Mouse (Mus musculus) heart, embryonic 16.5 days (tissue): ENCODE results near the gene Actrt3. TPM values are rescaled to one million over a fixed set of nuclear protein-coding genes. Genes with fewer than 3 reads are reported as not detected.

Source experiments
- ATAC-seq: fragments of 200-750 bp; cut with Nextera tagmentation; replicated peaks from 2 replicates; pipeline ENCODE4 v1.8.0; 2017; ENCODE audit warnings: moderate number of reproducible peaks; ENCODE audit not compliant: insufficient read depth, low FRiP score; ENCODE audit errors: extremely low read depth
- H3K27ac ChIP-seq: fragments of 300-500 bp; sonication (generic); 2 replicates; pipeline ENCODE4 v1.5.1; 2014; ENCODE audit warnings: mild to moderate bottlenecking, low read length, control low read depth, moderate library complexity
- H3K27me3 ChIP-seq: fragments of 300-500 bp; sonication (generic); 2 replicates; pipeline ENCODE4 v1.6.1; 2014; ENCODE audit warnings: low read length, mixed read lengths; ENCODE audit not compliant: control insufficient read depth, insufficient read depth
- H3K36me3 ChIP-seq: fragments of 300-500 bp; sonication (generic); 2 replicates; pipeline ENCODE4 v1.6.1; 2014; ENCODE audit not compliant: control insufficient read depth, insufficient read depth
- H3K4me1 ChIP-seq: fragments of 300-500 bp; sonication (generic); 2 replicates; pipeline ENCODE4 v1.6.1; 2014; ENCODE audit warnings: low read length, mixed read lengths; ENCODE audit not compliant: control insufficient read depth, insufficient read depth
- H3K4me2 ChIP-seq: fragments of 300-500 bp; sonication (generic); 2 replicates; pipeline ENCODE4 v1.6.1; 2014; ENCODE audit warnings: low read depth, mild to moderate bottlenecking, control low read depth, low read length
- H3K4me3 ChIP-seq: fragments of 300-500 bp; sonication (generic); 2 replicates; pipeline ENCODE4 v1.5.1; 2014; ENCODE audit warnings: mild to moderate bottlenecking, control low read depth, low read length
- H3K9ac ChIP-seq: fragments of 300-500 bp; sonication (generic); 2 replicates; pipeline ENCODE4 v1.6.1; 2014; ENCODE audit warnings: low read length, control low read depth
- H3K9me3 ChIP-seq: fragments of 300-500 bp; sonication (generic); replicated peaks from 2 replicates; pipeline ENCODE4 v1.6.1; 2016; ENCODE audit warnings: low read length; ENCODE audit not compliant: control insufficient read depth
- WGBS: fragments of 180-500 bp; shearing (Covaris S2); extraction: QIAGEN DNeasy Blood & Tissue Kit; methylation state at CpG from one replicate; pipeline ENCODE4 v1.1.7; 2014; 5-methylcytosine and 5-hydroxymethylcytosine counted together
- polyA plus RNA-seq: library from polyadenylated mRNA; unstranded; fragments of >200 nt; fragmentation: Nextera tagmentation; extraction: Ambion mirVana; gene quantifications from 2 replicates; pipeline ENCODE4 v1.2.1, GENCODE M21; 2015

The Actrt3 gene
- polyA plus RNA-seq, 1 experiment from 2014 or later, result not detected

- Histone ChIP-seq H3K36me3 (peaks cover 63% of the 10 kb centered on the region), H3K4me3 (no peak overlapping the region), H3K9me3 (no peaks in the 10 kb centered on the region), H3K27ac (no peak overlapping the region), H3K4me2 (no peak overlapping the region), H3K4me1 (no peaks in the 10 kb centered on the region), H3K27me3 (no peaks in the 10 kb centered on the region), H3K9ac (no peak overlapping the region)
- ATAC-seq, result no peak
- WGBS, result 87% methylated on average over 3 of the region's 3 CpGs
Measured at GRCm38 (mm10) chr3:30608999-30609398, 9.3 kb upstream of the Actrt3 start.

DNA sequence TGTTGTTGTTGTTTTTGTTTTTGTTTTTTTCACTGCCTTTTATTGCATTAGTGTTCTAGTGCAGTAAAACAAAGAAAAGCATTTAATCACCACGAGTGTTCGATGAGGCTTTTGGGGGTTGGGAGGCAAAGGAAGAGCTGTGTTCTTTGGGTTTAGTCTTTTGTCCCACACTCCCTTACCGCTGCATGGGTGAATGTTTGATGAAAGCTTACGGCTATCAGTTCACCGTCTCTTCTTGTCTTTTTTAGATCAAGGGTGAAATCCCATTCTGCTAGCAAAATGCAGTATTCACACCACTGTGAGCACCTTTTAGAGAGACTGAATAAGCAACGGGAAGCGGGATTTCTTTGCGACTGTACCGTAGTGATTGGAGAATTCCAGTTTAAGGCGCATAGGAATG is 3.5 kb upstream of the Actrt3 start:
- Histone ChIP-seq H3K4me1 (peaks cover 21% of the 10 kb centered on the region), H3K9me3 (no peaks in the 10 kb centered on the region), H3K27ac (no peak overlapping the region), H3K9ac (peak overlapping the region; percentile 98), H3K4me2 (peak overlapping the region; percentile 82), H3K36me3 (peaks cover 24% of the 10 kb centered on the region), H3K4me3 (peak overlapping the region; percentile 99), H3K27me3 (no peaks in the 10 kb centered on the region)
- WGBS, result 41% methylated on average over 10 of the region's 10 CpGs
- ATAC-seq, result no peak

DNA sequence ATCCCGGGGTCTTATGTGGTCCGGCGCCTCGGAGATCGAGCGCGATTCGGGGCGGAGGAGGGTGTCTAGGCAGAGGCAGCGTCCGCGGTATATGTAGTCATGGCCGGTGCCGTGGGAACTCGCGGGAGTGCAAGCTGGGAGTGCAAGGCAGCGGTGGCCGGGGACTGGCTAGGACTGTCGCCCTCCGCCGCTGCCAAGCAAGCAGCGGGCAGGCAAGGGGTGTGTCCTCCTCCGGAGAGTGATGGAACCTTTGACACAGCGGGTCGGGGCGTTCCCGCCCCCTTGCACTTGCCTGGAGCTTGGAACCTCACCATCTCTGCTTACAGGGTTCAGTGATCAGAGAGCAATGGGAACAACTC is 3.0 kb upstream of the Actrt3 start:
- peaks cover 19% of the 10 kb centered on the region for H3K36me3 ChIP-seq
- ATAC-seq, result peak; percentile 28
- H3K4me1 ChIP-seq, result peaks cover 21% of the 10 kb centered on the region
- H3K27ac ChIP-seq, result peak overlapping the region; percentile 96
- H3K9me3 ChIP-seq, result no peaks in the 10 kb centered on the region
- H3K9ac ChIP-seq, result peak overlapping the region; percentile 98
- H3K4me2 ChIP-seq, result peak overlapping the region; percentile 82
- H3K4me3 ChIP-seq, result peak overlapping the region; percentile 99
- under 1% methylated on average over 27 of the region's 27 CpGs for WGBS
- no peaks in the 10 kb centered on the region for H3K27me3 ChIP-seq

DNA sequence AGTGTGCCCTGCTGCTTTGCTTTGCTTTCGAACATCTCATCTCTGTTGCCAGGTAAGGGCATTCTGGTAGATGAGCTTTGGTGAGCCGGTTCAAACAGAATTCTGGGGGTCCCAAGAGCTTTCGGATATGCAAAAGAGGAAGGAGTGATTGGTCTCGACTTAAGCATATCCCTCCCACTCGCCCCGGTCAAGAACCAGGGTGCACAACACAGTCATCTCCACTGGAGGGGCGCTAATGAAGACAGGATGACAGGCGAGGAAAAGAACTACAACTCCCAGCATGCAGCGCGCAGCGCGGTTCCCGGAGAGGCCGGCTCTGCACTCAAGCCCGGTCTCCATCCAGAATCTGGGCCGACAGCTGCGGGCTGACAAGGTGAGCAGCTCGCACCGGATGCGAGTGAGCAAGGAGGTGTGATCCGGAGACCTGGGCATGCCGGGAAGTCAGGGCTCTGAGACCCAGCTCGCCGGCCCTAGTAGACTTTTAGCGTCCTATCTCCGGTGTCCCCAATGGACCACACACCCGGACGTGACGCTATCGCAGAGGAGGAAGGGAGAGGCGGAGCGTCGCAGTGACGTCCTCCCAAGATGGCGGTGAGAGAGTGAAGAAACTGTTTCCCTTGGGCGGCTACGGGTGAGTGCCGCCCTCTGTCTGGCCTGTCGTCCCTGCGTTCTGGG is 2.5 kb upstream of the Actrt3 start, which contains the start of gene Mynn:
TSS of gene Mynn (plus strand) at position 1 of the 675 bp plus-strand sequence.
- Histone ChIP-seq H3K27ac (peak within 1 kb of the TSS; percentile 96), H3K4me1 (peaks cover 21% of the 10 kb centered on the region), H3K9me3 (no peaks in the 10 kb centered on the region), H3K4me3 (peak within 1 kb of the TSS; percentile 99), H3K9ac (peak within 1 kb of the TSS; percentile 98), H3K27me3 (no peaks in the 10 kb centered on the region), H3K36me3 (peaks cover 14% of the 10 kb centered on the region), H3K4me2 (peak within 1 kb of the TSS; percentile 88)
- peak; percentile 92 for ATAC-seq
- WGBS, result under 1% methylated on average over 40 of the region's 40 CpGs

GRCm38 (mm10) chr3:30601610-30602064 is 1.9 kb upstream of the Actrt3 start:
- H3K4me2 ChIP-seq, result peak overlapping the region; percentile 88
- under 1% methylated on average over 13 of the region's 13 CpGs for WGBS
- H3K27me3 ChIP-seq, result no peaks in the 10 kb centered on the region
- H3K36me3 ChIP-seq, result peaks cover 11% of the 10 kb centered on the region
- H3K4me3 ChIP-seq, result peak overlapping the region; percentile 99
- H3K9ac ChIP-seq, result peak overlapping the region; percentile 98
- H3K4me1 ChIP-seq, result peaks cover 21% of the 10 kb centered on the region
- no peaks in the 10 kb centered on the region for H3K9me3 ChIP-seq
- no peak for ATAC-seq
- H3K27ac ChIP-seq, result peak overlapping the region; percentile 96

DNA sequence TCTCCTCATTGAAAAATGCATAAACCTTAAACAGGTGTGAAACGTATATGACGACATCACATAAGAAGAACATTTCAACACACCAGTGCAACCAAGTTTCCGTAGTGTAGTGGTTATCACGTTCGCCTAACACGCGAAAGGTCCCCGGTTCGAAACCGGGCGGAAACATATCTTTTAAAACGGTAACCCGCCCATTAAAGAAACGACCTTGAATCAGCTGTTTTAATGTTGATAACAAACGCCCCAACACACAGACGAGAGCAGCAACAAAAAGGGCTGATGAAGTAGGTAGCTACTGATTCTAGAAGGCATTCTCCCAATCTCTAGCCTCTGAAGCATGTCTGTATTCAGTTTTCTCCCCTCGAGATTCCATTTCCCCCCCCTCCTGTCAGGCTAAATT is 1.4 kb upstream of the Actrt3 start:
- Histone ChIP-seq H3K4me1 (peaks cover 21% of the 10 kb centered on the region), H3K9ac (peak overlapping the region; percentile 62), H3K36me3 (peaks cover 8% of the 10 kb centered on the region), H3K4me2 (peak overlapping the region; percentile 88), H3K27me3 (no peaks in the 10 kb centered on the region), H3K27ac (peak overlapping the region; percentile 88), H3K9me3 (no peaks in the 10 kb centered on the region), H3K4me3 (peak overlapping the region; percentile 72)
- ATAC-seq, result peak; percentile 40
- WGBS, result under 1% methylated on average over 17 of the region's 17 CpGs

DNA sequence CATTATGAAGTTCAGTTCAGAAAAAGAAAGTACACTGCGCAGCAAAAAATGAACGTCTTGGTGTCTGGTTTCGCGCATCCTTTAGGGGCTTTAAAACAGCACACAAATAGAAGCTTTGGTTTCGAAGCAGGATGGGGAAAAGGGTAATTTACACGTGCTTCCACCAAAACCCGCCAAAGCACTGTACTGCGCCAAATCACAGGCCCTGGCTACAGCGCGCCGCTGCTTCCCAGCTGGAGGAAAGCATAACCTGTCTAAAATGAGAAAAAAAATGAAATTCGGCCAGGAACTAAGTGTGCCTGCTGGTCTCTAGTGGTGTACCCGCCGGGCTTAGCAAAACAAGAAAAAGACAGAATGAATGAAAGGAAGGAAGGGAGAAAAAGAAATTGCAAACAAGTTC is 978 bp upstream of the Actrt3 start:
- ATAC-seq, result no peak
- H3K4me1 ChIP-seq, result peaks cover 21% of the 10 kb centered on the region
- no peaks in the 10 kb centered on the region for H3K27me3 ChIP-seq
- H3K9ac ChIP-seq, result peak overlapping the region; percentile 73
- peaks cover 5% of the 10 kb centered on the region for H3K36me3 ChIP-seq
- WGBS, result under 1% methylated on average over 14 of the region's 14 CpGs
- no peaks in the 10 kb centered on the region for H3K9me3 ChIP-seq
- H3K27ac ChIP-seq, result peak overlapping the region; percentile 71
- H3K4me2 ChIP-seq, result peak overlapping the region; percentile 88
- H3K4me3 ChIP-seq, result peak overlapping the region; percentile 72

DNA sequence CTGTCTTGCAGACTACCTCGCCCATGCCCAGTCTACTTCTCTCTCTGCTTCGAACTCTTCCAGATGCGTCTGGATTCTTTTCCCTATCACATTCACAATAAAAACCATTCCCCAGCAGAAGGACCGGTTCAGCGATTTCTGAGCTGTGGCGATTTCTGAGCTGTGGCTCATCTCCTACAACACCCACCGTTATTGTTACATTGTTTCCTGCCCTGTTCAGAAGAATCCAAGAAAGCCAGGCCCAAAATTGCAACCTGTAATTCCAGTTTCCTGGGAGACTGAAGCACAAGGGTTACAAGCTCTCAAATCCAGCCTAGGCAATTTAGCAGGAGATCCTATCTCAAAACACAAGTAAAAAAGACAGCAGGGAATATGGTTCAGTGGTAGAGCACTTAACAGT is 2.5 kb downstream of the Actrt3 start:
- H3K4me3 ChIP-seq, result no peak overlapping the region
- no peaks in the 10 kb centered on the region for H3K36me3 ChIP-seq
- H3K9me3 ChIP-seq, result no peaks in the 10 kb centered on the region
- WGBS, result 82% methylated on average over 7 of the region's 7 CpGs
- ATAC-seq, result no peak
- no peak overlapping the region for H3K27ac ChIP-seq
- H3K4me2 ChIP-seq, result no peak overlapping the region
- no peaks in the 10 kb centered on the region for H3K27me3 ChIP-seq
- peaks cover 11% of the 10 kb centered on the region for H3K4me1 ChIP-seq
- H3K9ac ChIP-seq, result no peak overlapping the region

DNA sequence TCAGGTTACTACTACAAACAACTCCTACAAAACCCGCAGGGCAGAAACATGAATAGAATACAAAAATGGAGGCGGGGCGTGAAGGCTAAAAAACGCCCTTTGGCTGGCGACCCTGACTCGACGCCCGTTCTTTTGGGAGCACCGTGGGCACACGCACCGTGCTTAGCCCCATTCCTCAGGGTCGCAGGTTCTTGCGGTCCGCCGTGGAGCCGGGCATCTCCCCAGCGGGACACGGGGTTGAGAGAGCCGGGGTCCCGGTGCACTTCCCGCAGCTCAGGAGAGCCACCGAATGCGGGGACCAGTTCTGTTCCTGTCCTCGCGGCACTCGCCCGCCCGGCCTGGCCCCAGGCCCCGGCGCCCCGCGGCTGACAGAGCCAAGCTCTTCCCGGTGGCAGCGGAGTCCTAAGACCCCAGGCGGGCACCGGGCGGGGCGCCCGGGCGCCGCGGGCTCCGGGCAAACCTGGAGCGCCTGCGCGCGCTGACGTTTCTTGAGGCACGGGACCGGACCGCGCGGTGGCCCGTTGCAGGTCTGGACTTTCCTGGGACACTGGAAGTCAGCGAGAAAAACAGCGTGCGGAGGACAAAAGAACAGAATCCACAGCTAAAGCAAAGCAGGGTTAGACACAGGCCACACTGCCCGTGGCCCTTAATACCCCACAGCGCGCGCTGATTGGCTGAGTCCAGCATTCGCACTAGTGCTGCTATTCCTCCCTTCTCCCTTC is 4.5 kb downstream of the Actrt3 start:
- H3K27me3 ChIP-seq, result no peaks in the 10 kb centered on the region
- H3K4me3 ChIP-seq, result peak overlapping the region; percentile 87
- H3K9ac ChIP-seq, result peak overlapping the region; percentile 81
- peak overlapping the region; percentile 48 for H3K27ac ChIP-seq
- peak overlapping the region; percentile 70 for H3K4me2 ChIP-seq
- H3K4me1 ChIP-seq, result peaks cover 11% of the 10 kb centered on the region
- no peaks in the 10 kb centered on the region for H3K36me3 ChIP-seq
- under 1% methylated on average over 62 of the region's 62 CpGs for WGBS
- no peaks in the 10 kb centered on the region for H3K9me3 ChIP-seq
- ATAC-seq, result peak; percentile 63
